In the genomic region with DNA sequence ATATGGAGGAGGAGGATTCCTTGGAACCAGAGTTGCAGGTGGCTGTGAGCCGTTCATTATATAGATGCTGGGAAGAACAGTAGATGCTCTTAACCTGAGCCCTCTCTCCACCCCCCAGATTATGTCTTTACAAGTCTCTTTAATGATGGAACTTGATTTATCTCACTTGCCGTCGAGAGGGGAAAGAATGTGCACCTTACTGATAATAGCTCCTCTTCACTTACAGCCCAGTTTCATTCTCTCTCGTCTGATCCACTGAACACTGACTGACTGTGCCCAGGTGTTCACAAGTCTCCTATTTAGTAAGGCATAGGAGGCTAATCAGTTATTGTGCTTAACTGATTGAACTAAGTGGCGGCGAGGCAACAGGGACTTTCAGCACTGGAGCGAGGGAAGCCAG, we compare ENCODE assay signal across 24 mouse cellular contexts. TPM values are rescaled to one million over a fixed set of nuclear protein-coding genes. Genes with fewer than 3 reads are reported as not detected.
A peak's percentile ranks its signal among the peaks of the same experiment; 100 is the strongest.
DNase-seq lines count a peak whose midpoint lies in the region; ATAC-seq and TF ChIP-seq lines count a peak whose summit lies in the region.
"Had no signal": no experiment of that assay in that cellular context is flagged by ENCODE, and none has a peak within 500 bp of the region (broad histone marks: within the 10 kb centered on the region; RNA-seq: fewer than 3 reads in every experiment).

No protein-coding gene starts in this region.

- 83% methylated on average over 7 of the region's 7 CpGs for WGBS in midbrain, embryonic 15.5 days
- WGBS in midbrain, postnatal 0 days, result 84% methylated on average over 7 of the region's 7 CpGs
- WGBS in liver, embryonic 14.5 days (ENCODE audit: insufficient replicate concordance), result 27% methylated on average over 7 of the region's 7 CpGs

- DNase-seq in gastrocnemius, adult 2 months, result no peak
- DNase-seq in gastrocnemius, postnatal 25 days, result no peak
- DNase-seq in midbrain, postnatal 0 days (ENCODE audit: low spot score), result no peak
- peak; percentile 58 to 62 (median 60) for DNase-seq in liver, embryonic 14.5 days (ENCODE audit: low read depth in 3 of 3, low spot score in 3 of 3)
- DNase-seq in ovary, postnatal 10 days (ENCODE audit: low spot score), result no peak
- DNase-seq in adrenal gland, postnatal 14 days, result no peak
- DNase-seq in kidney, postnatal 25 days, result no peak
- DNase-seq: cerebellum, adult 8-10 months; lung, postnatal 14 days; thymus, postnatal 25 days had no signal

- ATAC-seq in midbrain, embryonic 15.5 days (replicated peaks), result no peak
- ATAC-seq in midbrain, postnatal 0 days (ENCODE audit: low FRiP score), result no peak
- ATAC-seq in liver, embryonic 14.5 days (ENCODE audit: insufficient read depth), result peak; percentile 41
- ATAC-seq: forebrain, embryonic 16.5 days; hindbrain, embryonic 16.5 days; intestine, postnatal 0 days had no signal

- intact Hi-C loops in gastrocnemius, adult 2 months (cut with DNase I), result no loop called here

- H3K36me3 ChIP-seq in midbrain, embryonic 15.5 days (replicated peaks), result peaks cover 11% of the 10 kb centered on the region; the same call in 1 of the 2 replicates
- H3K36me3 ChIP-seq in midbrain, postnatal 0 days (ENCODE audit: insufficient read depth, low read length), result peaks cover 21% of the 10 kb centered on the region
- H3K36me3 ChIP-seq in liver, embryonic 14.5 days (replicated peaks; ENCODE audit: control insufficient read depth, insufficient read depth, low read depth), result peaks cover 18% of the 10 kb centered on the region

- peak; percentile 67 for TF ChIP-seq EP300 in liver, embryonic 14.5 days (IDR thresholded peaks at IDR 0.05; ENCODE audit: low read depth)

- H3K27ac ChIP-seq in gastrocnemius, adult 2 months, result peak overlapping the region; percentile 89; the same call in 1 of the 2 replicates
- H3K27ac ChIP-seq in midbrain, embryonic 15.5 days, result no peak overlapping the region
- H3K27ac ChIP-seq in midbrain, postnatal 0 days (ENCODE audit: low read depth, low read length), result no peak overlapping the region
- H3K27ac ChIP-seq in liver, embryonic 14.5 days, result no peak overlapping the region

- H3K9ac ChIP-seq in midbrain, embryonic 15.5 days, result no peak overlapping the region
- H3K9ac ChIP-seq in midbrain, postnatal 0 days (replicated peaks; ENCODE audit: low read length, poor library complexity, severe bottlenecking), result no peak overlapping the region
- no peak overlapping the region for H3K9ac ChIP-seq in liver, embryonic 14.5 days (replicated peaks)

- H3K4me2 ChIP-seq in midbrain, embryonic 15.5 days, result peak overlapping the region; percentile 56; the same call in 1 of the 2 replicates
- H3K4me2 ChIP-seq in midbrain, postnatal 0 days (ENCODE audit: low read depth, low read length, poor library complexity, severe bottlenecking), result no peak overlapping the region
- H3K4me2 ChIP-seq in liver, embryonic 14.5 days (ENCODE audit: low read depth), result peak overlapping the region; percentile 60

- H3K4me1 ChIP-seq in midbrain, embryonic 15.5 days, result peaks cover 17% of the 10 kb centered on the region; the same call in 1 of the 2 replicates
- 0 out of 2 replicates have a peak, but pooled peaks cover 3% of the 10 kb centered on the region for H3K4me1 ChIP-seq in midbrain, postnatal 0 days (ENCODE audit: insufficient read depth, low read length)
- peaks cover 21 to 43% of the 10 kb centered on the region in 2 experiments for H3K4me1 ChIP-seq in liver, embryonic 14.5 days (replicated peaks; ENCODE audit: control insufficient read depth in 2 of 2, insufficient read depth in 2 of 2, low read length in 1 of 2)

- no peaks in the 10 kb centered on the region for H3K9me3 ChIP-seq in midbrain, embryonic 15.5 days
- H3K9me3 ChIP-seq in midbrain, postnatal 0 days (ENCODE audit: low read length), result no peaks in the 10 kb centered on the region
- no peaks in the 10 kb centered on the region for H3K9me3 ChIP-seq in liver, embryonic 14.5 days (ENCODE audit: control insufficient read depth, low read length)
- H3K9me3 ChIP-seq: heart, embryonic 12.5 days; limb, embryonic 15.5 days; neural tube, embryonic 13.5 days had no signal

- TF ChIP-seq CTCF in gastrocnemius, adult 2 months (IDR thresholded peaks at IDR 0.05), result no peak
- no peak for TF ChIP-seq CTCF in midbrain, postnatal 0 days (IDR thresholded peaks at IDR 0.05)
- TF ChIP-seq CTCF in liver, embryonic 14.5 days (IDR thresholded peaks at IDR 0.05; ENCODE audit: low read depth), result no peak

- H3K4me3 ChIP-seq in gastrocnemius, adult 2 months, result no peak overlapping the region
- no peak overlapping the region for H3K4me3 ChIP-seq in midbrain, embryonic 15.5 days
- H3K4me3 ChIP-seq in midbrain, postnatal 0 days (ENCODE audit: low read depth, low read length), result no peak overlapping the region
- no peak overlapping the region for H3K4me3 ChIP-seq in liver, embryonic 14.5 days (ENCODE audit: insufficient read depth in 1 of 2, low read depth in 2 of 2, low read length in 2 of 2)

- H3K27me3 ChIP-seq in midbrain, embryonic 15.5 days (replicated peaks), result no peaks in the 10 kb centered on the region
- no peaks in the 10 kb centered on the region for H3K27me3 ChIP-seq in midbrain, postnatal 0 days (ENCODE audit: insufficient read depth, low read length)
- H3K27me3 ChIP-seq in liver, embryonic 14.5 days (ENCODE audit: control insufficient read depth, insufficient read depth, low read length), result no peaks in the 10 kb centered on the region
- H3K27me3 ChIP-seq: CH12.LX; heart, embryonic 12.5 days; limb, embryonic 15.5 days; neural tube, embryonic 13.5 days had no signal

RNA-seq across cellular contexts. Expression of a gene that starts 1.0 kb away (rescaled TPM):
- total RNA-seq in gastrocnemius, adult 2 months (2021), result 10 to 100 TPM; 13.1 to 22.9 TPM
- total RNA-seq in gastrocnemius, postnatal 25 days (2021), result 10 to 100 TPM; 12.3 to 12.6 TPM
- polyA plus RNA-seq in midbrain, embryonic 15.5 days (2015; fragmentation: Nextera tagmentation; extraction: Ambion mirVana), result 4.0 and 4.1 TPM in 2 replicates
- total RNA-seq in midbrain, postnatal 0 days (2014; rRNA removed), result 4.3 TPM in 2 replicates
- 5.5 and 6.1 TPM in 2 replicates for polyA plus RNA-seq in midbrain, postnatal 0 days (2015; fragmentation: Nextera tagmentation; extraction: Ambion mirVana)
- 1.5 and 2.2 TPM in 2 replicates for polyA plus RNA-seq in liver, embryonic 14.5 days (2012; rRNA removed)
- polyA plus RNA-seq in liver, embryonic 14.5 days (2014; fragmentation: Nextera tagmentation; extraction: Ambion mirVana), result 1.6 and 1.8 TPM in 2 replicates
- 46.8 and 54.1 TPM in 2 replicates for total RNA-seq in adrenal gland, postnatal 14 days (2021)

RNA-seq across cellular contexts. Expression of a gene that starts 3.0 kb away (rescaled TPM):
- total RNA-seq in gastrocnemius, adult 2 months (2021), result 1 to 10 TPM; 5.5 to 8.4 TPM
- total RNA-seq in gastrocnemius, postnatal 25 days (2021), result 1 to 10 TPM; 4.3 to 10.0 TPM
- polyA plus RNA-seq in midbrain, embryonic 15.5 days (2015; fragmentation: Nextera tagmentation; extraction: Ambion mirVana), result not detected in 2 replicates
- total RNA-seq in midbrain, postnatal 0 days (2014; rRNA removed), result 0.52 and 1.6 TPM in 2 replicates
- not detected in 2 replicates for polyA plus RNA-seq in midbrain, postnatal 0 days (2015; fragmentation: Nextera tagmentation; extraction: Ambion mirVana)
- polyA plus RNA-seq in liver, embryonic 14.5 days (2012; rRNA removed), result not detected in 2 replicates
- 0.20 TPM in 1 of 2 replicates, not detected in the other for polyA plus RNA-seq in liver, embryonic 14.5 days (2014; fragmentation: Nextera tagmentation; extraction: Ambion mirVana)
- total RNA-seq in adrenal gland, postnatal 14 days (2021), result 24.6 and 31.2 TPM in 2 replicates
- total RNA-seq: left cerebral cortex, postnatal 10 days had no signal
- polyA plus RNA-seq: embryonic facial prominence, embryonic 11.5 days; forebrain, embryonic 16.5 days; heart, embryonic 12.5 days; hindbrain, embryonic 16.5 days; intestine, postnatal 0 days; kidney, embryonic 16.5 days; limb, embryonic 15.5 days; midbrain, embryonic 11.5 days; neural tube, embryonic 13.5 days had no signal

RNA-seq across cellular contexts. Expression of a gene that starts 7.9 kb away (rescaled TPM):
- total RNA-seq in gastrocnemius, adult 2 months (2021), result under 1 TPM in 1 of 2 experiments, not detected in 1; 0.39 TPM
- not detected for total RNA-seq in gastrocnemius, postnatal 25 days (2021)
- polyA plus RNA-seq in midbrain, embryonic 15.5 days (2015; fragmentation: Nextera tagmentation; extraction: Ambion mirVana), result 0.08 and 0.23 TPM in 2 replicates
- total RNA-seq in midbrain, postnatal 0 days (2014; rRNA removed), result not detected in 2 replicates
- 0.37 and 0.67 TPM in 2 replicates for polyA plus RNA-seq in midbrain, postnatal 0 days (2015; fragmentation: Nextera tagmentation; extraction: Ambion mirVana)
- 0.06 and 0.13 TPM in 2 replicates for polyA plus RNA-seq in liver, embryonic 14.5 days (2012; rRNA removed)
- polyA plus RNA-seq in liver, embryonic 14.5 days (2014; fragmentation: Nextera tagmentation; extraction: Ambion mirVana), result 0.47 and 0.57 TPM in 2 replicates
- total RNA-seq in adrenal gland, postnatal 14 days (2021), result 0.49 and 1.1 TPM in 2 replicates
- total RNA-seq: heart, postnatal 25 days; layer of hippocampus, postnatal 25 days; left cerebral cortex, postnatal 10 days had no signal
- polyA plus RNA-seq: forebrain, embryonic 16.5 days had no signal

RNA-seq across cellular contexts. Expression of a gene that starts 20.6 kb away (rescaled TPM):
- 10 to 100 TPM; 55.1 to 61.8 TPM for total RNA-seq in gastrocnemius, adult 2 months (2021)
- 10 to 100 TPM; 60.8 to 73.2 TPM for total RNA-seq in gastrocnemius, postnatal 25 days (2021)
- 118 and 121 TPM in 2 replicates for polyA plus RNA-seq in midbrain, embryonic 15.5 days (2015; fragmentation: Nextera tagmentation; extraction: Ambion mirVana)
- total RNA-seq in midbrain, postnatal 0 days (2014; rRNA removed), result 92.2 and 137 TPM in 2 replicates
- 137 and 144 TPM in 2 replicates for polyA plus RNA-seq in midbrain, postnatal 0 days (2015; fragmentation: Nextera tagmentation; extraction: Ambion mirVana)
- 48.2 and 58.8 TPM in 2 replicates for polyA plus RNA-seq in liver, embryonic 14.5 days (2012; rRNA removed)
- 81.7 and 97.2 TPM in 2 replicates for polyA plus RNA-seq in liver, embryonic 14.5 days (2014; fragmentation: Nextera tagmentation; extraction: Ambion mirVana)
- total RNA-seq in adrenal gland, postnatal 14 days (2021), result 199 and 204 TPM in 2 replicates

RNA-seq across cellular contexts. Expression of a gene that starts 22.9 kb away (rescaled TPM):
- total RNA-seq in gastrocnemius, adult 2 months (2021), result 10 to 100 TPM; 17.6 to 18.4 TPM
- 10 to 100 TPM; 15.6 to 16.9 TPM for total RNA-seq in gastrocnemius, postnatal 25 days (2021)
- polyA plus RNA-seq in midbrain, embryonic 15.5 days (2015; fragmentation: Nextera tagmentation; extraction: Ambion mirVana), result 257 and 261 TPM in 2 replicates
- total RNA-seq in midbrain, postnatal 0 days (2014; rRNA removed), result 119 and 144 TPM in 2 replicates
- polyA plus RNA-seq in midbrain, postnatal 0 days (2015; fragmentation: Nextera tagmentation; extraction: Ambion mirVana), result 254 and 258 TPM in 2 replicates
- polyA plus RNA-seq in liver, embryonic 14.5 days (2012; rRNA removed), result 57.9 and 68.5 TPM in 2 replicates
- polyA plus RNA-seq in liver, embryonic 14.5 days (2014; fragmentation: Nextera tagmentation; extraction: Ambion mirVana), result 49.7 and 62.4 TPM in 2 replicates
- 54.4 and 60.0 TPM in 2 replicates for total RNA-seq in adrenal gland, postnatal 14 days (2021)

Comparison
In these comparisons a context has a peak if more than half of its experiments do, and no peak if none do; other contexts are left out.
1. DNase-seq: peak in liver, embryonic 14.5 days (3 of 3); none in gastrocnemius, adult 2 months (single experiment), gastrocnemius, postnatal 25 days (single experiment), midbrain, postnatal 0 days (single experiment), ovary, postnatal 10 days (single experiment), adrenal gland, postnatal 14 days (single experiment) and kidney, postnatal 25 days (0 of 2).